Mouse (Mus musculus): Measurements from ENCODE around the gene Blm.

- TF ChIP-seq GATA1 (IDR thresholded peaks at IDR 0.05; ENCODE audit: low read length) (no peak), TAL1 (IDR thresholded peaks at IDR 0.05; ENCODE audit: low read length) (no peak)
These were observed 116.9 kb downstream of the Blm start for GRCm38 (mm10) chr7:80418036-80418435.

All from erythroblast, embryonic 14.5 days (primary cell).